Mouse (Mus musculus) midbrain, embryonic 14.5 days (tissue): Measurements from ENCODE around the gene Gm3317. TPM values are rescaled to one million over a fixed set of nuclear protein-coding genes. Genes with fewer than 3 reads are reported as not detected.
"Not testable (repeated sequence)": the region's sequence is repeated elsewhere in the genome, so short reads cannot be mapped to it uniquely, and the experiment has no call there.

ENCODE experiments used
- ATAC-seq: fragments of 200-750 bp; cut with Nextera tagmentation; 2 replicates; pipeline ENCODE4 v1.8.0; 2017; ENCODE audit warnings: moderate number of reproducible peaks, moderate library complexity; ENCODE audit not compliant: low FRiP score, low TSS enrichment
- DNase-seq: peaks from one replicate; pipeline ENCODE4 v3.0.0-alpha.2; 2015
- H3K27ac ChIP-seq: fragments of 300-500 bp; sonication (generic); replicated peaks from 2 replicates; pipeline ENCODE4 v1.5.1; 2014; ENCODE audit warnings: mild to moderate bottlenecking, low read depth, low read length, moderate library complexity
- H3K27me3 ChIP-seq: fragments of 300-500 bp; sonication (generic); 2 replicates; pipeline ENCODE4 v1.6.1; 2014; ENCODE audit warnings: low read length, control low read depth, mixed read lengths; ENCODE audit not compliant: control insufficient read depth, insufficient read depth
- H3K36me3 ChIP-seq: fragments of 300-500 bp; sonication (generic); 2 replicates; pipeline ENCODE4 v1.6.1; 2014; ENCODE audit warnings: low read length, control low read depth; ENCODE audit not compliant: control insufficient read depth, insufficient read depth
- H3K4me1 ChIP-seq: fragments of 300-500 bp; sonication (generic); 2 replicates; pipeline ENCODE4 v1.6.1; 2014; ENCODE audit warnings: mild to moderate bottlenecking, antibody characterized with exemption, low read length, control low read depth; ENCODE audit not compliant: control insufficient read depth, insufficient read depth
- H3K4me2 ChIP-seq: fragments of 300-500 bp; sonication (generic); 2 replicates; pipeline ENCODE4 v1.6.1; 2014; ENCODE audit warnings: mild to moderate bottlenecking, low read length, moderate library complexity
- H3K4me3 ChIP-seq: fragments of 300-500 bp; sonication (generic); replicated peaks from 2 replicates; pipeline ENCODE4 v1.5.1; 2014; ENCODE audit warnings: low read depth, low read length
- H3K9ac ChIP-seq: fragments of 300-500 bp; sonication (generic); replicated peaks from 2 replicates; pipeline ENCODE4 v1.6.1; 2014; ENCODE audit warnings: mild to moderate bottlenecking, low read length, moderate library complexity
- H3K9me3 ChIP-seq: fragments of 300-500 bp; sonication (generic); 2 replicates; pipeline ENCODE4 v1.6.1; 2016; ENCODE audit warnings: low read length, control low read depth, mixed read lengths; ENCODE audit not compliant: control insufficient read depth
- WGBS: fragments of 180-500 bp; shearing (Covaris S2); extraction: QIAGEN DNeasy Blood & Tissue Kit; methylation state at CpG from one replicate; pipeline ENCODE4 v1.1.7; 2014; 5-methylcytosine and 5-hydroxymethylcytosine counted together
- polyA plus RNA-seq: library from polyadenylated mRNA; unstranded; fragments of >200 nt; fragmentation: Nextera tagmentation; extraction: Ambion mirVana; gene quantifications from 2 replicates; pipeline ENCODE4 v1.2.1, GENCODE M21; 2014

Gene Gm3317
- not detected in 2 replicates for polyA plus RNA-seq

DNA sequence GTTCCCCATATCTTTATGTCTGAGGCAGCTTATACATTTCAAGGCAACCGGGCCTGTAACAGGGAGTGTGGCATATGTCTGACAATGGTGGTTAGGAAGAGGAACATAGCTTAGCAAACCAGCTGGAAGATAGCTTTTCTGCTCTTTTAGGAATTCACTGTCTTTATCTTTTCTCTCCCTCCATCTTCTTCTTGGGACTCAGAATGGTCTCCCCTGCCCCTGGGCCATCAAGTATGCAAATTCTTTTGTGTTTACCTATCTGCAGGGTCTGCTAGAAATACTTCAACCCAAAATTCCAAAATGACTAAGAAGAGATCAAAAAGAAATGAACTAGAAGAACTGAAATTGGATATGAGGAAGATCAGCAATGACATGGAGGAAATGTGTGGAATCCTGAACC, at the start of gene Gm3317:
Gm3317 (plus strand) TSS at position 301 of the 400 bp plus-strand sequence.
- not testable (repeated sequence) for H3K9me3 ChIP-seq, H3K4me1 ChIP-seq, DNase-seq, ATAC-seq, H3K27me3 ChIP-seq, H3K4me2 ChIP-seq, H3K4me3 ChIP-seq, H3K36me3 ChIP-seq, H3K9ac ChIP-seq, H3K27ac ChIP-seq
- WGBS = no CpG with 5 or more reads among the region's 1 CpGs

DNA sequence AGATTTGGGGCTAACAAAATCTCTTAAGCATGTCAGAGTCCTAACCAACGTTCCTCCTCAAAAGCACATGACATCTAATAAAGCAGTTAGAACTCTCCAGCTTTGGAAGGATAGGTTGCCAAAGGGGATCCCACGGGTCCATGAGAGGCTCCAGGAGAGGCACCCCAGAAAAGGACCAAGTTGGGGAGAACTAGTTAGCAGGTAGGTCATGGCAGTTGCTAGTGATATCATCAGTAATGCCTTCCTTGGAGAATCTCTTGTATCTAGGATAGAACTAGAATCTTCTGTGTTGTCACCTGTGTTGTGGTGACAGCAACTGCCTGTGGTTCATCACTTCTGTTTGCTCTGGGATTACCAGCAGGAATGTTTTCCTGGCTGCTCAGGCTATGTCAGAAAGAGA, 33.1 kb upstream of the Gm3317 start, which contains the start of gene Gm8279:
Gm8279 (plus strand) TSS at position 301 of the 400 bp plus-strand sequence.
- H3K27me3 ChIP-seq, H3K4me1 ChIP-seq, H3K27ac ChIP-seq, DNase-seq, H3K9ac ChIP-seq, H3K36me3 ChIP-seq, H3K9me3 ChIP-seq, ATAC-seq, H3K4me2 ChIP-seq, H3K4me3 ChIP-seq: not testable (repeated sequence)
- 69% methylated on average over 2 of the region's 2 CpGs for WGBS

DNA sequence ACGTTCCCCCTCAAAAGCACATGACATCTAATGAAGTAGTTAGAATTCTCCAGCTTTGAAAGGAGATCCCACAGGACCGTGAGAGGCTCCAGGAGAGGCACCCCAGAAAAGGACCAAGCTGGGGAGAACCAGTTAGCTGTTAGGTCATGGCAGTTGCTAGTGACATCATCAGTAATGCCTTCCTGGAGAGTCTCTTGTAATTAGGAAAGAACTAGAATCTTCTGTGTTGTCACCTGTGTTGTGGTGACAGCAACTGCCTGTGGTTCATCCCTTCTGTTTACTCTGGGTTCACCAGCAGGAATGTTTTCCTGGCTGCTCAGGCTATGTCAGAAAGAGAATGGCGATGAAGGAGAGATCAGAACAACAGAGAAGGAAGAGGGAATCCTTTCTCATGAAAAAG, 21.2 kb downstream of the Gm3317 start, which contains the start of gene Gm8271:
Gm8271 (plus strand) TSS at position 301 of the 400 bp plus-strand sequence.
- H3K36me3 ChIP-seq, H3K4me1 ChIP-seq, H3K9ac ChIP-seq, H3K9me3 ChIP-seq, H3K4me2 ChIP-seq, DNase-seq, H3K27me3 ChIP-seq, H3K27ac ChIP-seq, H3K4me3 ChIP-seq, ATAC-seq: not testable (repeated sequence)
- WGBS = no CpG with 5 or more reads among the region's 3 CpGs

Other genes starting within 250 kb of the Gm3317 start
- gene Gm8297, start 180.6 kb upstream of the Gm3317 start, polyA plus RNA-seq = not detected in 2 replicates
- not detected in 2 replicates for gene Gm3298, start 148.6 kb upstream of the Gm3317 start, polyA plus RNA-seq
- gene 4930555G01Rik, start 113.9 kb upstream of the Gm3317 start, polyA plus RNA-seq = not detected in 2 replicates
- 11.2 and 18.7 TPM in 2 replicates for gene Gm8281, start 93.5 kb upstream of the Gm3317 start, polyA plus RNA-seq
- gene Gm8279, start 33.0 kb upstream of the Gm3317 start, polyA plus RNA-seq = 0.45 TPM in 1 of 2 replicates, not detected in the other
- gene Gm8271, start 21.3 kb downstream of the Gm3317 start, polyA plus RNA-seq = not detected in 2 replicates
- 0.26 TPM in 1 of 2 replicates, not detected in the other for gene Gm3526, start 96.0 kb downstream of the Gm3317 start, polyA plus RNA-seq
- not detected in 2 replicates for gene Gm3542, start 170.4 kb downstream of the Gm3317 start, polyA plus RNA-seq
- 0.70 and 2.9 TPM in 2 replicates for gene Gm3500, start 224.5 kb downstream of the Gm3317 start, polyA plus RNA-seq